In genomic region chr15:98772511-98773211, GRCm38 (mm10) we compare ENCODE assay signal across 8 mouse cellular contexts. TPM values are rescaled to one million over a fixed set of nuclear protein-coding genes. Genes with fewer than 3 reads are reported as not detected.
DNase-seq lines count a peak whose midpoint lies in the region; ATAC-seq and TF ChIP-seq lines count a peak whose summit lies in the region.

No protein-coding gene starts in this region.

- H3K9me3 ChIP-seq in embryonic facial prominence, embryonic 11.5 days (replicated peaks; ENCODE audit: control insufficient read depth, low read length): no peaks in the 10 kb centered on the region
- H3K9me3 ChIP-seq in intestine, embryonic 15.5 days: no peaks in the 10 kb centered on the region
- H3K9me3 ChIP-seq in stomach, postnatal 0 days (ENCODE audit: control insufficient read depth, low read length): no peaks in the 10 kb centered on the region

- peak overlapping the region; percentile 37 for H3K9ac ChIP-seq in embryonic facial prominence, embryonic 11.5 days (replicated peaks; ENCODE audit: low read length)
- H3K9ac ChIP-seq in intestine, embryonic 15.5 days: peak overlapping the region; percentile 31
- peak overlapping the region; percentile 38 for H3K9ac ChIP-seq in stomach, postnatal 0 days (ENCODE audit: low read length)

- no peak for TF ChIP-seq CTCF in layer of hippocampus, adult 2 months (conservative IDR thresholded peaks at IDR 0.05)
- TF ChIP-seq CTCF in stomach, postnatal 0 days (IDR thresholded peaks at IDR 0.05; ENCODE audit: low read depth): no peak

- H3K4me2 ChIP-seq in embryonic facial prominence, embryonic 11.5 days (ENCODE audit: low read depth, low read length): peak overlapping the region; percentile 42
- peak overlapping the region; percentile 78 for H3K4me2 ChIP-seq in intestine, embryonic 15.5 days (replicated peaks)
- peak overlapping the region; percentile 58 for H3K4me2 ChIP-seq in stomach, postnatal 0 days (replicated peaks; ENCODE audit: low read depth)

- peaks cover 69% of the 10 kb centered on the region for H3K27me3 ChIP-seq in embryonic facial prominence, embryonic 11.5 days (ENCODE audit: control insufficient read depth, insufficient read depth, low read length)
- peaks cover 82% of the 10 kb centered on the region for H3K27me3 ChIP-seq in intestine, embryonic 15.5 days (replicated peaks)
- H3K27me3 ChIP-seq in stomach, postnatal 0 days (ENCODE audit: control insufficient read depth, insufficient read depth, low read length): peaks cover 15% of the 10 kb centered on the region; the same call in 1 of the 2 replicates

- H3K36me3 ChIP-seq in embryonic facial prominence, embryonic 11.5 days (replicated peaks; ENCODE audit: control insufficient read depth, insufficient read depth, low read depth, low read length): no peaks in the 10 kb centered on the region
- H3K36me3 ChIP-seq in intestine, embryonic 15.5 days: no peaks in the 10 kb centered on the region
- no peaks in the 10 kb centered on the region for H3K36me3 ChIP-seq in stomach, postnatal 0 days (ENCODE audit: control insufficient read depth, insufficient read depth, low read length)

- H3K4me3 ChIP-seq in layer of hippocampus, adult 2 months: peak overlapping the region; percentile 54
- H3K4me3 ChIP-seq in embryonic facial prominence, embryonic 11.5 days (ENCODE audit: low read depth, low read length): peak overlapping the region; percentile 26
- peak overlapping the region; percentile 33 for H3K4me3 ChIP-seq in intestine, embryonic 15.5 days (replicated peaks)
- peak overlapping the region; percentile 29 for H3K4me3 ChIP-seq in stomach, postnatal 0 days (ENCODE audit: low read depth, low read length)

- TF ChIP-seq EP300 in stomach, postnatal 0 days (optimal IDR thresholded peaks at IDR 0.05): no peak

- WGBS in embryonic facial prominence, embryonic 11.5 days: 2% methylated on average over 36 of the region's 36 CpGs
- 2% methylated on average over 36 of the region's 36 CpGs for WGBS in intestine, embryonic 15.5 days
- 3% methylated on average over 36 of the region's 36 CpGs for WGBS in stomach, postnatal 0 days

- no peak overlapping the region; the same call in 1 of the 2 replicates for H3K27ac ChIP-seq in layer of hippocampus, adult 2 months
- H3K27ac ChIP-seq in embryonic facial prominence, embryonic 11.5 days (replicated peaks; ENCODE audit: low read depth, low read length): no peak overlapping the region
- H3K27ac ChIP-seq in intestine, embryonic 15.5 days: no peak overlapping the region
- H3K27ac ChIP-seq in stomach, postnatal 0 days (replicated peaks): no peak overlapping the region

- ATAC-seq in embryonic facial prominence, embryonic 11.5 days (replicated peaks; ENCODE audit: insufficient number of reproducible peaks, low FRiP score, low TSS enrichment, low read depth): no peak
- peak; percentile 27; the same call in 1 of the 2 replicates for ATAC-seq in intestine, embryonic 15.5 days
- ATAC-seq in stomach, postnatal 0 days (ENCODE audit: low FRiP score, low TSS enrichment): no peak; the same call in 1 of the 2 replicates

- peaks cover 14% of the 10 kb centered on the region for H3K4me1 ChIP-seq in embryonic facial prominence, embryonic 11.5 days (ENCODE audit: control insufficient read depth, insufficient read depth, low read length)
- peaks cover 34% of the 10 kb centered on the region for H3K4me1 ChIP-seq in intestine, embryonic 15.5 days (replicated peaks)
- peaks cover 3% of the 10 kb centered on the region; the same call in 1 of the 2 replicates for H3K4me1 ChIP-seq in stomach, postnatal 0 days (replicated peaks; ENCODE audit: control insufficient read depth, insufficient read depth)

- DNase-seq in layer of hippocampus, adult 2 months (ENCODE audit: low spot score in 2 of 2): no peak
- no peak for DNase-seq in layer of hippocampus, postnatal 36 days
- peak; percentile 42 for DNase-seq in embryonic facial prominence, embryonic 11.5 days (ENCODE audit: low spot score)
- DNase-seq in lung, postnatal 25 days (ENCODE audit: low spot score): peak; percentile 25
- peak; percentile 47 for DNase-seq in stomach, postnatal 0 days (ENCODE audit: low spot score)
- DNase-seq in yolk sac, embryonic 10.5 days (ENCODE audit: low spot score): no peak
- DNase-seq in cerebellum, postnatal 4 days (ENCODE audit: low spot score in 2 of 2): no peak

RNA-seq across cellular contexts. Expression of gene Wnt10b, which starts 5.3 kb away (rescaled TPM):
- under 1 TPM; 0.15 to 0.38 TPM for total RNA-seq in layer of hippocampus, adult 2 months (2021)
- under 1 TPM; 0.42 to 0.61 TPM for total RNA-seq in layer of hippocampus, postnatal 36 days (2021)
- polyA plus RNA-seq in embryonic facial prominence, embryonic 11.5 days (2014; fragmentation: Nextera tagmentation; extraction: Ambion mirVana): 1.6 and 2.3 TPM in 2 replicates
- not detected in 2 replicates for polyA plus RNA-seq in intestine, embryonic 15.5 days (2015; fragmentation: Nextera tagmentation; extraction: Ambion mirVana)
- 0.11 TPM in 1 of 2 replicates, not detected in the other for polyA plus RNA-seq in stomach, postnatal 0 days (2015; fragmentation: Nextera tagmentation; extraction: Ambion mirVana)

RNA-seq across cellular contexts. Expression of gene Arf3, which starts 9.6 kb away (rescaled TPM):
- total RNA-seq in layer of hippocampus, adult 2 months (2021): 100 to 1,000 TPM; 820 to 852 TPM
- 100 to 1,000 TPM; 792 to 841 TPM for total RNA-seq in layer of hippocampus, postnatal 36 days (2021)
- 24.5 and 28.7 TPM in 2 replicates for polyA plus RNA-seq in embryonic facial prominence, embryonic 11.5 days (2014; fragmentation: Nextera tagmentation; extraction: Ambion mirVana)
- 39.8 and 43.6 TPM in 2 replicates for polyA plus RNA-seq in intestine, embryonic 15.5 days (2015; fragmentation: Nextera tagmentation; extraction: Ambion mirVana)
- 29.5 and 33.1 TPM in 2 replicates for polyA plus RNA-seq in stomach, postnatal 0 days (2015; fragmentation: Nextera tagmentation; extraction: Ambion mirVana)

RNA-seq across cellular contexts. Expression of gene Wnt1, which starts 17.0 kb away (rescaled TPM):
- total RNA-seq in layer of hippocampus, adult 2 months (2021): not detected
- total RNA-seq in layer of hippocampus, postnatal 36 days (2021): not detected
- 0.28 and 0.33 TPM in 2 replicates for polyA plus RNA-seq in embryonic facial prominence, embryonic 11.5 days (2014; fragmentation: Nextera tagmentation; extraction: Ambion mirVana)
- not detected in 2 replicates for polyA plus RNA-seq in intestine, embryonic 15.5 days (2015; fragmentation: Nextera tagmentation; extraction: Ambion mirVana)
- polyA plus RNA-seq in stomach, postnatal 0 days (2015; fragmentation: Nextera tagmentation; extraction: Ambion mirVana): not detected in 2 replicates

RNA-seq across cellular contexts. Expression of gene Ddn, which starts 36.6 kb away (rescaled TPM):
- total RNA-seq in layer of hippocampus, adult 2 months (2021): 1,000 to 10,000 TPM; 1,636 to 1,683 TPM
- 1,000 to 10,000 TPM; 1,665 to 1,670 TPM for total RNA-seq in layer of hippocampus, postnatal 36 days (2021)
- polyA plus RNA-seq in embryonic facial prominence, embryonic 11.5 days (2014; fragmentation: Nextera tagmentation; extraction: Ambion mirVana): 0.26 and 0.27 TPM in 2 replicates
- not detected in 2 replicates for polyA plus RNA-seq in intestine, embryonic 15.5 days (2015; fragmentation: Nextera tagmentation; extraction: Ambion mirVana)
- polyA plus RNA-seq in stomach, postnatal 0 days (2015; fragmentation: Nextera tagmentation; extraction: Ambion mirVana): 0.02 TPM in 1 of 2 replicates, not detected in the other

RNA-seq across cellular contexts. Expression of gene Fkbp11, which starts 44.7 kb away (rescaled TPM):
- total RNA-seq in layer of hippocampus, adult 2 months (2021): 1 to 10 TPM in 1 of 2 experiments, under 1 TPM in 1; 0.66 to 1.3 TPM
- 1 to 10 TPM in 1 of 2 experiments, under 1 TPM in 1; 0.88 to 1.0 TPM for total RNA-seq in layer of hippocampus, postnatal 36 days (2021)
- polyA plus RNA-seq in embryonic facial prominence, embryonic 11.5 days (2014; fragmentation: Nextera tagmentation; extraction: Ambion mirVana): 18.9 and 21.0 TPM in 2 replicates
- polyA plus RNA-seq in intestine, embryonic 15.5 days (2015; fragmentation: Nextera tagmentation; extraction: Ambion mirVana): 68.0 and 117 TPM in 2 replicates
- 117 and 127 TPM in 2 replicates for polyA plus RNA-seq in stomach, postnatal 0 days (2015; fragmentation: Nextera tagmentation; extraction: Ambion mirVana)

Comparison
In these comparisons a context has a peak if more than half of its experiments do, and no peak if none do; other contexts are left out.
1. DNase-seq: peak in embryonic facial prominence, embryonic 11.5 days (single experiment), lung, postnatal 25 days (single experiment) and stomach, postnatal 0 days (single experiment); none in layer of hippocampus, adult 2 months (0 of 2), layer of hippocampus, postnatal 36 days (0 of 2), yolk sac, embryonic 10.5 days (single experiment) and cerebellum, postnatal 4 days (0 of 2).
2. Peak in every context shown above with its lines, with median percentiles within 50 percentile points of each other: H3K4me3 ChIP-seq, H3K4me2 ChIP-seq and H3K9ac ChIP-seq.